Mouse (Mus musculus) ovary, postnatal 36 days (tissue): ENCODE data around the gene Pex6.

ENCODE experiments used
- DNase-seq: peaks from one replicate; pipeline ENCODE4 v3.0.0; 2022; ENCODE audit warnings: low spot score, mixed read lengths

Gene Pex6

GRCm38 (mm10) chr17:46701489-46701888, 9.8 kb upstream of the Pex6 start:
- DNase-seq: no peak

GRCm38 (mm10) chr17:46702100-46702499, 9.2 kb upstream of the Pex6 start:
- no peak for DNase-seq

GRCm38 (mm10) chr17:46702506-46702905, 8.8 kb upstream of the Pex6 start:
- no peak for DNase-seq

- no peak for DNase-seq
Measured at GRCm38 (mm10) chr17:46703971-46704886, 7.0 kb upstream of the Pex6 start.

- DNase-seq: peak; percentile 95
Measured at GRCm38 (mm10) chr17:46704887-46705835, 6.1 kb upstream of the Pex6 start, which contains the start of gene Ppp2r5d. Ppp2r5d (minus strand) TSS chr17:46705111.

GRCm38 (mm10) chr17:46706375-46707089, 4.7 kb upstream of the Pex6 start:
- DNase-seq: no peak

- peak; percentile 61 for DNase-seq
Measured at GRCm38 (mm10) chr17:46711612-46712271, 479 bp downstream of the Pex6 start.

- DNase-seq: no peak
Measured at GRCm38 (mm10) chr17:46712442-46712841, 1.2 kb downstream of the Pex6 start.

- no peak for DNase-seq
Measured at GRCm38 (mm10) chr17:46713849-46714248, 2.6 kb downstream of the Pex6 start.

- DNase-seq: no peak
Measured at GRCm38 (mm10) chr17:46714756-46715481, 3.7 kb downstream of the Pex6 start.

GRCm38 (mm10) chr17:46721077-46721476, 9.8 kb downstream of the Pex6 start:
- DNase-seq: no peak

- no peak for DNase-seq
Measured at GRCm38 (mm10) chr17:46724477-46725084, 13.3 kb downstream of the Pex6 start.

GRCm38 (mm10) chr17:46725273-46725672, 14.0 kb downstream of the Pex6 start:
- no peak for DNase-seq

- DNase-seq: no peak
Measured at GRCm38 (mm10) chr17:46725731-46726645, 14.7 kb downstream of the Pex6 start.

- no peak for DNase-seq
Measured at GRCm38 (mm10) chr17:46727271-46727670, 16.0 kb downstream of the Pex6 start.

- DNase-seq: no peak
Measured at GRCm38 (mm10) chr17:46728021-46728420, 16.8 kb downstream of the Pex6 start.

- DNase-seq: no peak
Measured at GRCm38 (mm10) chr17:46728496-46728895, 17.2 kb downstream of the Pex6 start.

- no peak for DNase-seq
Measured at GRCm38 (mm10) chr17:46728904-46729318, 17.6 kb downstream of the Pex6 start, which contains the start of gene Gnmt. Gnmt (minus strand) TSS chr17:46729168.

GRCm38 (mm10) chr17:46734055-46734454, 22.8 kb downstream of the Pex6 start:
- no peak for DNase-seq
